Mouse (Mus musculus) layer of hippocampus, postnatal 14 days (tissue): ENCODE data around the gene Olfr1340. TPM values are rescaled to one million over a fixed set of nuclear protein-coding genes. Genes with fewer than 3 reads are reported as not detected.
A peak's percentile ranks its signal among the peaks of the same experiment; 100 is the strongest.

ENCODE experiments used
- DNase-seq, 2 experiments: peaks; one replicate each; pipeline ENCODE4 v3.0.0; 2021 to 2022; ENCODE audit warnings: low spot score in 2 of 2, mixed read lengths in 1 of 2
- long read RNA-seq, 2 experiments: library from polyadenylated mRNA; stranded (forward); transcript quantifications; one replicate each; pipeline ENCODE4 v2.0.0; 2021
- total RNA-seq, 2 experiments: library from RNA; stranded (reverse); gene quantifications; 2 replicates each; pipeline ENCODE4 v1.2.3; 2021

Olfr1340 gene
- total RNA-seq = not detected
- long read RNA-seq, experiment 1 = 0 reads
- long read RNA-seq, experiment 2 = 0 reads

DNA sequence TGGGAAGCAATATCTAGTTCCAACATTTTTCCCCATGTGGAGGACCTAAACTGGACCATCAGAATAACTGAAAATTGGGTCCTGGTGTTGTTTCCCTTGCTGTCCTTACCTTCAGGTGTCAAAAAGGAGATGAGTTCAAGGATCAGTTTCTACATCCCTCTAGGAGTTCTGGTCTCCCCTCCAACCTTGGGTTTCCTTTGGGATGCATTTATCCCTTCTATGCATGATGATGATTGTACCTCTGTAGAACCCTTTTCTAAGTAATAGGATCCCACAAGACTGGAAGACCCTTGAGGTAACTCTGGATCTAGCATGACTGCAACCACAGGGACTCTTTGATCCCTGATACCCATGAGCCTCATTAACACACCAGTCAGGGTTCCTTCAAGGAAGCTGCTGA is at the start of gene Olfr1340:
Gene Olfr1340, plus strand, starts transcription at position 301 of the 400 bp plus-strand sequence.
- no peak for DNase-seq

DNA sequence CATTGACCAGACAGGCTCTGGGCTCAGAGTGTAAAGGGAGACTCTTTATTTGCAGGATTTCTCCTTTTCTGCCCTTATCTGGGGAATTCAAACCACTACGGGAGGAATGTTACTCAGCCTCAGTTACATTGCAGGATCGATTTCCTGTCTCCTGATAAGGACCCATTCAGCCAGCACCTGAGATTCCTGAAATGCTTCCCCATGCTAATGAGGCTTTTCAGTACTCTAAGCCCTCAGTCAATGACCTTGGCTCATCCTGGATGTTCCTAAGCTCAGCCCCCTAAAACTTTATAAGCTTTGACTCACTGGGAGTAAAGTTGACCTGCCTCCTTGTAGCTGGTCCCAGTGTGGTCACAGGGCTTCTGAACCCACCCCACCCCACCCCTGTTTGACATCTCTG is 32.9 kb upstream of the Olfr1340 start:
- no peak for DNase-seq

GRCm38 (mm10) chr4:118692412-118692973 is 27.4 kb upstream of the Olfr1340 start, which contains the start of gene Olfr1342:
Gene Olfr1342, minus strand, starts transcription at chr4:118692756.
- no peak for DNase-seq

- no peak for DNase-seq
Measured at GRCm38 (mm10) chr4:118693812-118694211, 26.1 kb upstream of the Olfr1340 start.

DNA sequence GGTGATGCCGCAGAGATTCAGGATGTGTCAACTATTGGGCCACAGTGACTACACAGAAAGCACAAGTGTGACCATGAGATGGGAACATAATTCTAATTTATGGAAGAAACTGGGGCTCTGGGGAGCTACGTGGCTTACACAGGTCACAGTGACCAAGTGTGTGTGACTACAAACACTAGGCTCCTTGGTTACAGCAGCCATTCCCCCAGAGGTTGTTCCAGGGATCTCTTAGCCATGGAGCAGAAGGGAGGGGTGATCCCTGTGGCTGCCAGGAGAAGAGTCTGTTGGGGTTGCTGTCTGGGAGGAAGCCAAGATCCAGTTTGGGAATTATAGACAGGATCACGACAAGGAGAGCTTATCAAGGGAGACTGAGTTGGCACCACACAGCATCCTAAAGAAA is 16.7 kb upstream of the Olfr1340 start, which contains the start of gene Olfr1341:
Gene Olfr1341, plus strand, starts transcription at position 301 of the 400 bp plus-strand sequence.
- DNase-seq = no peak

- DNase-seq = no peak
Measured at GRCm38 (mm10) chr4:118708086-118708485, 11.9 kb upstream of the Olfr1340 start.

GRCm38 (mm10) chr4:118711656-118712055 is 8.3 kb upstream of the Olfr1340 start:
- DNase-seq = no peak

DNA sequence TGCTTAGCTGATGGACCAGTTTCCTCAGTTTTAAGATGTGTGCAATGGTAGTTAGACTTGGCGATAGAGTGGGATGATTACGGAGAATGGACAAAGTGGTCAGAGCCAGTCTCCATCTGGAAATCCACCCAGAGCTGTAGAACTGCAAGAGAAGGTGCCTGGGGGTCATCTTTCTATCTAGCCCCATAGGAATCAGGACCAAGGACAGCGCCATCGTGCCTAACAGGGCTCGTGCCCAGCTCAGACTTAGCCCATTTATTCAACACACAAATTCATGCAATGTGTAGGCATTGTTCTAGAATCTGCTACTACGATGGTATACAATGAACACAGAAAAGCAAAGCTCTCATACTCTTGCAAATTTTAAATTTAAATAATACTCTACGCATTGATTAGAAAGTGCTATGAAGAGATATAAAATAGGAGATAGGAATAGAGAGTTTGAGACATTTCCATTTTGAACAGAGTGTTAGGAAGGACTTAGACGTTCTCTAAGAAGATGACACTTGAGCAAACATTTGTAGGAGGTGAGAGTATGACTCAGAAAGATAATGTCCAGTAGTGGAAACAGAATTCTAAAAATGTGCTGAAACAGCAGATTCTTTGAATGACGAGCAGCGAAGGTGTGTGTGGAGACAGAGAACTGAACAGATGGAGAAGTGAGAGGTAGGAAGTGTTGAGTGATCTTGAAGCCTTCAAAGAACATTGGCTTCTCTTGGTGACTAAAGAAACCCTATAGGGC is 2.0 kb downstream of the Olfr1340 start:
- no peak for DNase-seq

DNA sequence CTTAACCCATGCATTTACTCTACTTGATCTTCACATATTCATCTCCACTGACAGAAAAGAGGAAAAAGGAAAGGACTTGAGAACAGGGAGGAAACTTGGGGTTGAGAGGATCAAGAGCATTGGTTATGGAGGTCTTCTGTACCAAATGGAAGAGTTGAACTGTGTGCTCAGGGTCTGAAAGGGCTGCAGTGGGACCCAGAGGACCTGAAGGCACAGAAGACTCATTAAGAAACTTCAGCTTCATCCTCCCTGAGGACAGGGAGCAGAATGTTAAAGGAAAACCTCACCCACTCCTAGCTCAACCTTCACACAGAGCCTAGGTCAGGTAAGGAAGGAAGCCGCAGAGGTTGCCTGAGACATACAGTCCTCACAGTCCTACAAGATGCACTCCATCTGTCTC is 11.9 kb downstream of the Olfr1340 start, which contains the start of gene Olfr1339:
Gene Olfr1339, plus strand, starts transcription at position 301 of the 400 bp plus-strand sequence.
- DNase-seq = no peak

GRCm38 (mm10) chr4:118739574-118739973 is 19.6 kb downstream of the Olfr1340 start:
- DNase-seq = no peak

- DNase-seq = no peak
Measured at GRCm38 (mm10) chr4:118740988-118741698, 21.2 kb downstream of the Olfr1340 start.

DNA sequence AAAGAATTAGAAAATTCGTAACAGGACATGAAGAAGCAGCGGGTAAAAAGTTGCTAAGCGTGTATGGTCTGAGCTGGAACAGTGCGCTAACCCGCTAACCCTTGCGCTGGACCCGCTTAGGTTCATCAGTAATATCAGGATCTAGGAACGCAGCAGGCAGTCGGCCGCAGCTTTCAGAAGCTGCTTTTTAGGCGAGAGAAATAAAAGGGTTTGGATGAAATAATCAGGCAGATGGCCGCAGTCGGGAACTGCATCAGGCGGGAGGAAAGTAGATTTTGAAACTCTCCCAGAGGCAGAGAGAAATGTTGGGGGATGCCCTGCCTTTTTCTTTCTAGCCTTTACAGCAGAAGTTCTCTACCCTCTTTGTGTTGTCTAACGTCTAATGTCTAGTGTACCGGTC is 21.9 kb downstream of the Olfr1340 start:
- DNase-seq = peak in 1 of 2 experiments; percentile 17

DNA sequence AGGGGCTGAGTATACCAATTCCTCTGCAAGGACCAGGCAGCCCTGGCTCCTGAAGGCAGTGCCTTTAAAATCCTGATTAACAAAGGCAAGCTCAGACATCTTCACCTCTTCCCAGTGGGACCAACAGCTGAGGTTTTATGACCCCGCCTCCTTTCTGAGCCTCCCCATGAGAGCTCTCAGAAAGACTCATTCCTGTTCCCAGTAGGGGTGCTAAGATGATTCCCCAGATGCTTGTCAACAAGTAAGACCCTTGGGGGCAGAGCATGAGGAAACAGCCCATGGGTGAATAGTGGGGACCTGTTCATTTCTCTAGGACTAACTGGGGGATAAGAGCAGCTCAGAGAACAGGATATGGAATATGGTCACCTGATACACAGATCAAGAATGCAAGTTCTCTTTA is 38.7 kb downstream of the Olfr1340 start, which contains the start of gene Olfr1338:
Gene Olfr1338, minus strand, starts transcription at position 101 of the 400 bp plus-strand sequence.
- DNase-seq = no peak

Other genes starting within 250 kb of the Olfr1340 start
- 10 to 100 TPM; 10.9 to 13.3 TPM for gene Tie1, start 230.1 kb upstream of the Olfr1340 start, total RNA-seq
- not detected for gene 2610528J11Rik, start 193.1 kb upstream of the Olfr1340 start, total RNA-seq
- gene Tmem125, start 176.1 kb upstream of the Olfr1340 start, total RNA-seq = 1 to 10 TPM; 8.5 to 9.1 TPM
- gene Cfap57, start 99.4 kb upstream of the Olfr1340 start, total RNA-seq = under 1 TPM; 0.76 to 0.99 TPM
- 10 to 100 TPM; 49.2 to 55.5 TPM for gene Ebna1bp2, start 99.3 kb upstream of the Olfr1340 start, total RNA-seq
- not detected for gene Olfr62, start 61.2 kb upstream of the Olfr1340 start, total RNA-seq
- not detected for gene Olfr1342, start 27.4 kb upstream of the Olfr1340 start, total RNA-seq
- gene Olfr1341, start 16.6 kb upstream of the Olfr1340 start, total RNA-seq = not detected
- gene Olfr1339, start 12.0 kb downstream of the Olfr1340 start, total RNA-seq = not detected
- gene Olfr1338, start 38.6 kb downstream of the Olfr1340 start, total RNA-seq = not detected
- not detected for gene Olfr1337, start 62.4 kb downstream of the Olfr1340 start, total RNA-seq
- gene Olfr1335, start 89.8 kb downstream of the Olfr1340 start, total RNA-seq = not detected
- not detected for gene Olfr1333, start 116.1 kb downstream of the Olfr1340 start, total RNA-seq
- gene Olfr1331, start 144.5 kb downstream of the Olfr1340 start, total RNA-seq = not detected
- gene Olfr1330, start 168.5 kb downstream of the Olfr1340 start, total RNA-seq = not detected
- not detected for gene Olfr1329, start 197.3 kb downstream of the Olfr1340 start, total RNA-seq
- gene Olfr1328, start 218.5 kb downstream of the Olfr1340 start, total RNA-seq = not detected
- 1 to 10 TPM in 1 of 2 experiments, under 1 TPM in 1; 0.95 to 1.2 TPM for gene Lao1, start 241.4 kb downstream of the Olfr1340 start, total RNA-seq